Mouse (Mus musculus) forebrain, embryonic 10.5 days (tissue): ENCODE measurements around the gene Esrrb. TPM values are rescaled to one million over a fixed set of nuclear protein-coding genes. Genes with fewer than 3 reads are reported as not detected.

Experiments used
- DNase-seq: peaks from one replicate; pipeline ENCODE4 v3.0.0-alpha.2; 2017; ENCODE audit warnings: low spot score; ENCODE audit errors: extremely low spot score
- H3K27ac ChIP-seq: fragments of 300-500 bp; sonication (generic); 2 replicates; pipeline ENCODE4 v1.5.1; 2016; ENCODE audit warnings: mild to moderate bottlenecking
- H3K27me3 ChIP-seq: fragments of 300-500 bp; sonication (generic); 2 replicates; pipeline ENCODE4 v1.6.1; 2016; ENCODE audit warnings: mild to moderate bottlenecking; ENCODE audit not compliant: poor library complexity, severe bottlenecking
- H3K36me3 ChIP-seq: fragments of 300-500 bp; sonication (generic); replicated peaks from 2 replicates; pipeline ENCODE4 v1.6.1; 2016; ENCODE audit warnings: mild to moderate bottlenecking, moderate library complexity
- H3K4me1 ChIP-seq: fragments of 300-500 bp; sonication (generic); 2 replicates; pipeline ENCODE4 v1.6.1; 2016
- H3K4me3 ChIP-seq: fragments of 300-500 bp; sonication (generic); 2 replicates; pipeline ENCODE4 v1.5.1; 2016; ENCODE audit warnings: mild to moderate bottlenecking, moderate library complexity
- H3K9me3 ChIP-seq: fragments of 300-500 bp; sonication (generic); 2 replicates; pipeline ENCODE4 v1.6.1; 2016; ENCODE audit warnings: mild to moderate bottlenecking, moderate library complexity
- WGBS: fragments of 180-500 bp; shearing (Covaris S2); methylation state at CpG from one replicate; pipeline ENCODE4 v1.1.7; 2016; 5-methylcytosine and 5-hydroxymethylcytosine counted together
- polyA plus RNA-seq: library from polyadenylated mRNA; unstranded; fragments of >200 nt; fragmentation: Nextera tagmentation; extraction: Ambion mirVana; gene quantifications from 2 replicates; pipeline ENCODE4 v1.2.1, GENCODE M21; 2016

Esrrb gene
- polyA plus RNA-seq, 1 experiment from 2014 or later, result 0.14 TPM

GRCm38 (mm10) chr12:86427585-86427984, 66.7 kb downstream of the Esrrb start:
- Histone ChIP-seq H3K27me3 (peaks cover 66% of the 10 kb centered on the region), H3K4me3 (no peak overlapping the region), H3K36me3 (no peaks in the 10 kb centered on the region), H3K4me1 (peaks cover 37% of the 10 kb centered on the region), H3K27ac (no peak overlapping the region), H3K9me3 (no peaks in the 10 kb centered on the region)
- DNase-seq, result no peak
- 70% methylated on average over 2 of the region's 2 CpGs for WGBS

GRCm38 (mm10) chr12:86431671-86432070, 70.8 kb downstream of the Esrrb start:
- Histone ChIP-seq H3K4me3 (no peak overlapping the region), H3K27me3 (peaks cover 40% of the 10 kb centered on the region), H3K9me3 (no peaks in the 10 kb centered on the region), H3K27ac (no peak overlapping the region), H3K4me1 (peaks cover 30% of the 10 kb centered on the region), H3K36me3 (no peaks in the 10 kb centered on the region)
- WGBS, result 54% methylated on average over 5 of the region's 5 CpGs
- no peak for DNase-seq

GRCm38 (mm10) chr12:86433371-86433821, 72.5 kb downstream of the Esrrb start:
- Histone ChIP-seq H3K27ac (peak overlapping the region; percentile 65), H3K4me1 (peaks cover 25% of the 10 kb centered on the region), H3K9me3 (no peaks in the 10 kb centered on the region), H3K27me3 (peaks cover 34% of the 10 kb centered on the region), H3K4me3 (peak overlapping the region; percentile 40), H3K36me3 (no peaks in the 10 kb centered on the region)
- WGBS, result 3% methylated on average over 12 of the region's 13 CpGs
- peak; percentile 79 for DNase-seq

GRCm38 (mm10) chr12:86435651-86436050, 74.7 kb downstream of the Esrrb start:
- WGBS, result 89% methylated on average over 13 of the region's 13 CpGs
- Histone ChIP-seq H3K4me1 (peaks cover 13% of the 10 kb centered on the region), H3K4me3 (no peak overlapping the region), H3K9me3 (no peaks in the 10 kb centered on the region), H3K27me3 (peaks cover 16% of the 10 kb centered on the region), H3K27ac (no peak overlapping the region), H3K36me3 (no peaks in the 10 kb centered on the region)
- no peak for DNase-seq

GRCm38 (mm10) chr12:86450848-86451247, 89.9 kb downstream of the Esrrb start:
- Histone ChIP-seq H3K4me1 (no peaks in the 10 kb centered on the region), H3K36me3 (no peaks in the 10 kb centered on the region), H3K4me3 (no peak overlapping the region), H3K27ac (no peak overlapping the region), H3K27me3 (no peaks in the 10 kb centered on the region), H3K9me3 (no peaks in the 10 kb centered on the region)
- WGBS, result 91% methylated on average over 5 of the region's 5 CpGs
- DNase-seq, result no peak

- DNase-seq, result no peak
- no peaks in the 10 kb centered on the region for H3K9me3 ChIP-seq
- H3K4me3 ChIP-seq, result no peak overlapping the region
- no peaks in the 10 kb centered on the region for H3K27me3 ChIP-seq
- H3K4me1 ChIP-seq, result no peaks in the 10 kb centered on the region
- no peaks in the 10 kb centered on the region for H3K36me3 ChIP-seq
- no peak overlapping the region for H3K27ac ChIP-seq
- WGBS, result 70% methylated on average over 1 of the region's 1 CpGs
Measured at GRCm38 (mm10) chr12:86455009-86455408, 94.1 kb downstream of the Esrrb start.

GRCm38 (mm10) chr12:86462742-86463470, 102.0 kb downstream of the Esrrb start:
- Histone ChIP-seq H3K27me3 (no peaks in the 10 kb centered on the region), H3K36me3 (no peaks in the 10 kb centered on the region), H3K4me1 (peaks cover 10% of the 10 kb centered on the region), H3K4me3 (no peak overlapping the region), H3K9me3 (no peaks in the 10 kb centered on the region), H3K27ac (no peak overlapping the region)
- 72% methylated on average over 9 of the region's 9 CpGs for WGBS
- no peak for DNase-seq

- H3K27me3 ChIP-seq, result no peaks in the 10 kb centered on the region
- H3K4me1 ChIP-seq, result peaks cover 10% of the 10 kb centered on the region
- 82% methylated on average over 1 of the region's 1 CpGs for WGBS
- H3K9me3 ChIP-seq, result no peaks in the 10 kb centered on the region
- H3K36me3 ChIP-seq, result no peaks in the 10 kb centered on the region
- H3K27ac ChIP-seq, result no peak overlapping the region
- no peak for DNase-seq
- H3K4me3 ChIP-seq, result no peak overlapping the region
Measured at GRCm38 (mm10) chr12:86464385-86464784, 103.5 kb downstream of the Esrrb start.

- DNase-seq, result no peak
- peaks cover 10% of the 10 kb centered on the region for H3K4me1 ChIP-seq
- 0 out of 2 replicates have a peak, but pooled peaks cover 3% of the 10 kb centered on the region for H3K9me3 ChIP-seq
- no peak overlapping the region for H3K4me3 ChIP-seq
- 76% methylated on average over 4 of the region's 4 CpGs for WGBS
- no peak overlapping the region for H3K27ac ChIP-seq
- peaks cover 15% of the 10 kb centered on the region for H3K27me3 ChIP-seq
- H3K36me3 ChIP-seq, result no peaks in the 10 kb centered on the region
Measured at GRCm38 (mm10) chr12:86466180-86466579, 105.3 kb downstream of the Esrrb start.

GRCm38 (mm10) chr12:86469919-86470318, 109.0 kb downstream of the Esrrb start:
- Histone ChIP-seq H3K27me3 (peaks cover 15% of the 10 kb centered on the region), H3K4me3 (no peak overlapping the region), H3K4me1 (peaks cover 4% of the 10 kb centered on the region; the same call in 1 of the 2 replicates), H3K27ac (no peak overlapping the region), H3K36me3 (no peaks in the 10 kb centered on the region), H3K9me3 (0 out of 2 replicates have a peak, but pooled peaks cover 3% of the 10 kb centered on the region)
- WGBS, result 61% methylated on average over 23 of the region's 23 CpGs
- no peak for DNase-seq

- DNase-seq, result no peak
- Histone ChIP-seq H3K4me1 (peaks cover 8% of the 10 kb centered on the region; the same call in 1 of the 2 replicates), H3K9me3 (0 out of 2 replicates have a peak, but pooled peaks cover 3% of the 10 kb centered on the region), H3K27ac (no peak overlapping the region), H3K4me3 (no peak overlapping the region), H3K27me3 (peaks cover 15% of the 10 kb centered on the region), H3K36me3 (no peaks in the 10 kb centered on the region)
- 64% methylated on average over 6 of the region's 6 CpGs for WGBS
Measured at GRCm38 (mm10) chr12:86470912-86471311, 110.0 kb downstream of the Esrrb start.

GRCm38 (mm10) chr12:86473630-86474029, 112.7 kb downstream of the Esrrb start:
- Histone ChIP-seq H3K4me3 (no peak overlapping the region), H3K36me3 (no peaks in the 10 kb centered on the region), H3K27me3 (peaks cover 15% of the 10 kb centered on the region), H3K27ac (no peak overlapping the region), H3K4me1 (peaks cover 8% of the 10 kb centered on the region; the same call in 1 of the 2 replicates), H3K9me3 (0 out of 2 replicates have a peak, but pooled peaks cover 3% of the 10 kb centered on the region)
- WGBS, result 59% methylated on average over 12 of the region's 12 CpGs
- no peak for DNase-seq

- 0 out of 2 replicates have a peak, but pooled peaks cover under 1% of the 10 kb centered on the region for H3K27me3 ChIP-seq
- H3K9me3 ChIP-seq, result no peaks in the 10 kb centered on the region
- no peak overlapping the region for H3K4me3 ChIP-seq
- no peak overlapping the region for H3K27ac ChIP-seq
- DNase-seq, result no peak
- peaks cover 8% of the 10 kb centered on the region; the same call in 1 of the 2 replicates for H3K4me1 ChIP-seq
- 86% methylated on average over 7 of the region's 7 CpGs for whole genome bisulfite sequencing
- H3K36me3 ChIP-seq, result no peaks in the 10 kb centered on the region
Measured at GRCm38 (mm10) chr12:86475994-86476393, 115.1 kb downstream of the Esrrb start.
